Mouse (Mus musculus) stomach, embryonic 16.5 days (tissue): ENCODE measurements around the gene Fibp. TPM values are rescaled to one million over a fixed set of nuclear protein-coding genes. Genes with fewer than 3 reads are reported as not detected.
A peak's percentile ranks its signal among the peaks of the same experiment; 100 is the strongest.

Experiments used
- ATAC-seq: fragments of 200-750 bp; cut with Nextera tagmentation; 2 replicates; pipeline ENCODE4 v1.8.0; 2017; ENCODE audit warnings: moderate number of reproducible peaks, moderate TSS enrichment; ENCODE audit not compliant: insufficient read depth, low FRiP score
- H3K27ac ChIP-seq: fragments of 300-500 bp; sonication (generic); 2 replicates; pipeline ENCODE4 v1.5.1; 2014; ENCODE audit warnings: low read length
- H3K27me3 ChIP-seq: fragments of 300-500 bp; sonication (generic); 2 replicates; pipeline ENCODE4 v1.6.1; 2014; ENCODE audit warnings: low read length, control low read depth, mixed read lengths; ENCODE audit not compliant: control insufficient read depth, insufficient read depth
- H3K36me3 ChIP-seq: fragments of 300-500 bp; sonication (generic); 2 replicates; pipeline ENCODE4 v1.6.1; 2014; ENCODE audit warnings: low read length; ENCODE audit not compliant: control insufficient read depth, insufficient read depth
- H3K4me1 ChIP-seq: fragments of 300-500 bp; sonication (generic); 2 replicates; pipeline ENCODE4 v1.6.1; 2014; ENCODE audit warnings: low read length, control low read depth, mixed read lengths; ENCODE audit not compliant: control insufficient read depth, insufficient read depth
- H3K4me2 ChIP-seq: fragments of 300-500 bp; sonication (generic); 2 replicates; pipeline ENCODE4 v1.6.1; 2014; ENCODE audit warnings: low read depth, low read length, mixed read lengths
- H3K4me3 ChIP-seq: fragments of 300-500 bp; sonication (generic); replicated peaks from 2 replicates; pipeline ENCODE4 v1.5.1; 2014; ENCODE audit warnings: mild to moderate bottlenecking, low read length
- H3K9ac ChIP-seq: fragments of 300-500 bp; sonication (generic); 2 replicates; pipeline ENCODE4 v1.6.1; 2014; ENCODE audit warnings: low read length
- H3K9me3 ChIP-seq: fragments of 300-500 bp; sonication (generic); replicated peaks from 2 replicates; pipeline ENCODE4 v1.6.1; 2016; ENCODE audit warnings: low read length, control low read depth; ENCODE audit not compliant: control insufficient read depth
- WGBS: fragments of 180-500 bp; shearing (Covaris S2); extraction: QIAGEN DNeasy Blood & Tissue Kit; methylation state at CpG from one replicate; pipeline ENCODE4 v1.1.7; 2014; 5-methylcytosine and 5-hydroxymethylcytosine counted together
- polyA plus RNA-seq: library from polyadenylated mRNA; unstranded; fragments of >200 nt; fragmentation: Nextera tagmentation; extraction: Ambion mirVana; gene quantifications from 2 replicates; pipeline ENCODE4 v1.2.1, GENCODE M21; 2015

Fibp gene
- polyA plus RNA-seq, 1 experiment from 2014 or later = 98.3 TPM

- WGBS = 75% methylated on average over 4 of the region's 4 CpGs
These were observed 31.2 kb upstream of the Fibp start for GRCm38 (mm10) chr19:5429219-5429618.

GRCm38 (mm10) chr19:5429806-5430205, 30.6 kb upstream of the Fibp start:
- Histone ChIP-seq H3K9me3 (no peaks in the 10 kb centered on the region), H3K4me3 (no peak overlapping the region), H3K9ac (no peak overlapping the region), H3K36me3 (no peaks in the 10 kb centered on the region), H3K27me3 (no peaks in the 10 kb centered on the region), H3K4me1 (peaks cover 32% of the 10 kb centered on the region), H3K4me2 (no peak overlapping the region), H3K27ac (no peak overlapping the region)
- 57% methylated on average over 8 of the region's 8 CpGs for WGBS
- ATAC-seq = no peak

More at GRCm38 (mm10) chr19:5429219-5429618, 31.2 kb upstream of the Fibp start:
- Histone ChIP-seq H3K9me3 (no peaks in the 10 kb centered on the region), H3K27ac (no peak overlapping the region), H3K9ac (no peak overlapping the region), H3K36me3 (no peaks in the 10 kb centered on the region), H3K27me3 (no peaks in the 10 kb centered on the region), H3K4me2 (no peak overlapping the region), H3K4me1 (peaks cover 31% of the 10 kb centered on the region), H3K4me3 (no peak overlapping the region)
- no peak for ATAC-seq

DNA sequence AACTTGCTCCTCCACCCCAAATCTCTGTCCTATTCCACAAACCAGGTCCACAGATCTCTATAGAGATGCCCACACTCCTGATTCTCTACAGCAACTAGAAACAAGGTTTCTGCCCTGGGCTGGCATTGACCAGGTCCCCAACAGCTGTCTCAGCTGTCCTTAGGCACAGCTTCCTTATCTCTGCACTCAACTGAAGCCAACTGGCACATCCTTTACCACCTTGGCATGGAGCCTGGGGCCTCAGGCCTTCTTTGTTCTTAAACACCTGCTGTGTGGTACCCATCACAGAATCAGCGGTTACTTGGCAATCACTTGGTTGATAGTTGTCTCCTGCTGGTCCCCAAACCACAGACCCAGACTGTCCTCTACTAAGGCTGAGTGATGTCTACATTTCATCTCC, 30.0 kb upstream of the Fibp start:
- Histone ChIP-seq H3K4me3 (no peak overlapping the region), H3K36me3 (no peaks in the 10 kb centered on the region), H3K9ac (no peak overlapping the region), H3K4me2 (no peak overlapping the region), H3K9me3 (no peaks in the 10 kb centered on the region), H3K4me1 (peaks cover 32% of the 10 kb centered on the region), H3K27me3 (no peaks in the 10 kb centered on the region), H3K27ac (no peak overlapping the region)
- no peak for ATAC-seq
- 83% methylated on average over 1 of the region's 1 CpGs for WGBS

GRCm38 (mm10) chr19:5431911-5432464, 28.4 kb upstream of the Fibp start:
- 70% methylated on average over 4 of the region's 4 CpGs for WGBS
- Histone ChIP-seq H3K4me1 (peaks cover 19% of the 10 kb centered on the region), H3K9ac (no peak overlapping the region), H3K36me3 (no peaks in the 10 kb centered on the region), H3K4me2 (no peak overlapping the region), H3K9me3 (no peaks in the 10 kb centered on the region), H3K27ac (no peak overlapping the region), H3K4me3 (no peak overlapping the region), H3K27me3 (no peaks in the 10 kb centered on the region)
- no peak for ATAC-seq

DNA sequence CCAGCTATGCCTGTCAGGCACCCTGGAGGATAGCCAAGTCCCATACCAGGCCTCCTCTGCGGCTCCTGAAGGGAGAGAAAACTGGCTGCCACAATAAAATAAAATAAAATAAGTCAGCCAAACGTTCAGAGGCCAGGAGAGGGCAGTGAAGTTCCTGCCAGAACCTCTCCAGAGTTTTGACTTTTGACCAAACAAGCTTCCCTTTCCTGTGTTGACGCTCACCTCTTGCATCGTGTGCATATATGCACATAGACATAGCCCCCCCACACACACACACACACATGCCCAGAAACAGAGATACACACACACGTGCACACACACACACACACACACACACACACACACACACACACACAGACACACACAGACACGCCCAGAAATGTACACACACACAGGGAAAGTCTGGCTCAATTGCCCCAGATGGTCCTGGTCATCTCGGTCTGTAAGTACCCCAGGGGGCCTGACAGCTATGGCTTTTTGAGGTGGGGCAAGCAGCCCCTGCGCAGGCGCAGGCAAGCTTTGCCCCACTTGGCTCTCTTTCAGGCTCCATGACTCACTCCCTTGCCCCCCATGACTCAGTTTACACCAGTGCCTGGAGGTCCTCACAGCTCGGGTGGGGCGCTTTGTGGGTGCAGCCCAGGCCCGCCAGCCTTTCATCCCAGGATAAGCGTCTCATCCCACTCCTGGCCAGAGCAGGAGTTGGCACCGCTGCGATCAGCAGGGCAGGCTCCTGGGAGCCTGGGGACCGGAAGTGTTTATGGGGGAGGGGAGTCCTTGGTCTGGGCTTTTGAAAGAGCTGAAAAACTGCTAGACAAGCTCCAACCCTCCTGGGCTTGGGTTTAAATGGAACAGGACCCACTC, 27.2 kb upstream of the Fibp start:
- no peaks in the 10 kb centered on the region for H3K27me3 ChIP-seq
- H3K4me3 ChIP-seq = peak overlapping the region; percentile 42
- peak overlapping the region; percentile 68 for H3K9ac ChIP-seq
- peak overlapping the region; percentile 71 for H3K4me2 ChIP-seq
- H3K36me3 ChIP-seq = no peaks in the 10 kb centered on the region
- WGBS = 4% methylated on average over 16 of the region's 16 CpGs
- ATAC-seq = peak; percentile 71
- H3K4me1 ChIP-seq = peaks cover 16% of the 10 kb centered on the region
- H3K9me3 ChIP-seq = no peaks in the 10 kb centered on the region
- peak overlapping the region; percentile 72 for H3K27ac ChIP-seq

- 55% methylated on average over 7 of the region's 7 CpGs for WGBS
- Histone ChIP-seq H3K36me3 (no peaks in the 10 kb centered on the region), H3K9me3 (no peaks in the 10 kb centered on the region), H3K4me3 (no peak overlapping the region), H3K27me3 (no peaks in the 10 kb centered on the region), H3K4me1 (peaks cover 16% of the 10 kb centered on the region), H3K27ac (peak overlapping the region; percentile 72), H3K4me2 (peak overlapping the region; percentile 71), H3K9ac (peak overlapping the region; percentile 68; the same call in 1 of the 2 replicates)
- no peak for ATAC-seq
These were observed 26.5 kb upstream of the Fibp start for GRCm38 (mm10) chr19:5433951-5434350.

DNA sequence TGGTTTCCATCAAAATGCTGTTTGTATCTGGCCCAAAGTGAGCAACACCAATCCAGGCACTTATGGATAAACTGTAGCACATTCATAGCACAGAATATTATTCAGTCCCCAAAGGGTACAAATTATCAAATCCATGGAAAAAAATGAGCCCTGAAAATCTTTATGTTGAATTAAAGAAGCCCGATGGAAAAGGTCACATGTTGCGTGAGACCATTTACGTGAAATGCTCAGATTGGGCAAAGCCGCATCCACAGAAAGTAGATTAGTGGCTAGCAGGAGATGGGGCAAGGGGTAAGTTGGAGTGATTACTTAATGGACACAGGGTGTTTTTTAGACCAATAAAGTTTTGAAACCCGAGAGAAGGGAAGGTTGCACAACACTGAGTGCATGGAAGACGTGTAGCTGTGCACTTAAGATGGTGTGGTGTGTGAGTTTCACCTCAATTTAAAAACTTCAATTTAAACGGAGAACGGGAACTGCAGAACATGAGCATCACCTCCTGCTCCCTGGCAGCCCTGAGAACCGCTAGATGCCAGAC, 16.0 kb upstream of the Fibp start:
- no peak for ATAC-seq
- 58% methylated on average over 9 of the region's 9 CpGs for WGBS
- no peak overlapping the region for H3K4me2 ChIP-seq

DNA sequence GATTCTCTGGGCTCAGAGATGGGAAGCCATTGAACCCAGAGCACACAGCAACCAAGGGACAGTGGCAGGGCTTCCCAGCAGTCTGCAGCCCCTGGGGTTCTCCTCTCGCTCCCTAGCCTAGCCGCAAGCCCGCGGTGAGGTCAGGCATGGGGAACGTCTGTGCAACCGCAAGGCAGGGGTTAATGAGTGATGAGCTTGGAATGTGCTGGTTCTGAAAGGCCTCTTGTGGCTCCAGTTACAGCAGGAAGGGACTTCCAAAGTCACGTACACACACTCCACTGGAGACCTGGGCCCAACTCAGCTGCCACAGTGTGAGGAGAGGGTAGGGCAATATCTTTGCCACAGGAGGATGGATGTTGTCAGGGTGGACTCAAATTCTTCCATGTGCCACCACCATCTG, 15.5 kb upstream of the Fibp start:
- no peak overlapping the region for H3K4me3 ChIP-seq
- H3K9me3 ChIP-seq = no peaks in the 10 kb centered on the region
- H3K27ac ChIP-seq = no peak overlapping the region
- WGBS = 24% methylated on average over 7 of the region's 7 CpGs
- ATAC-seq = no peak
- no peaks in the 10 kb centered on the region for H3K36me3 ChIP-seq
- H3K4me2 ChIP-seq = no peak overlapping the region
- no peak overlapping the region for H3K9ac ChIP-seq
- peaks cover 15% of the 10 kb centered on the region for H3K4me1 ChIP-seq
- peaks cover 33% of the 10 kb centered on the region for H3K27me3 ChIP-seq

More for the DNA sequence above, 16.0 kb upstream of the Fibp start:
- peaks cover 28% of the 10 kb centered on the region for H3K27me3 ChIP-seq
- H3K9ac ChIP-seq = no peak overlapping the region
- H3K9me3 ChIP-seq = no peaks in the 10 kb centered on the region
- H3K4me1 ChIP-seq = peaks cover 15% of the 10 kb centered on the region
- H3K36me3 ChIP-seq = no peaks in the 10 kb centered on the region
- no peak overlapping the region for H3K4me3 ChIP-seq
- H3K27ac ChIP-seq = no peak overlapping the region

DNA sequence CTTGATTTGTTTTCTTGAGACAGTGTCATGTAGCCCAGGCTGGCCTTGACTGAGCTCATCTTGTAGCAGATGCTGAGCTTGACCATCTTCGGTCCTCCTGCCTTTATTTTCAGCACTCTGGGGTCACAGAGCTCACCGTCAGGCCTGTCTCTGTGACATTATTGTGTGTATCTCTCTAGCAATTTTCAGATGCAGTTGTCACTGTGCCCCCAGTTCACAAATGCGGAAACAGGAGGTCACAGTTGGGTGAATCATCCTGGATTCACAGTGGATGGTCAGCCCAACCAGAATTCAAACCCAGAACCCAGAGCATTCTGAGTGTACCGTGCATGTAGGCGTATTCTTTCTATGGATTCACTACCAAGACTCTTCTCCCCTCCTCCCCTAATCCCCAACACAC, 14.7 kb upstream of the Fibp start:
- no peaks in the 10 kb centered on the region for H3K9me3 ChIP-seq
- 89% methylated on average over 5 of the region's 5 CpGs for WGBS

More for the DNA sequence above, 14.7 kb upstream of the Fibp start:
- Histone ChIP-seq H3K36me3 (no peaks in the 10 kb centered on the region), H3K4me1 (peaks cover 15% of the 10 kb centered on the region), H3K27me3 (peaks cover 36% of the 10 kb centered on the region), H3K9ac (no peak overlapping the region), H3K4me3 (no peak overlapping the region), H3K27ac (no peak overlapping the region), H3K4me2 (no peak overlapping the region)
- ATAC-seq = no peak
